Mouse (Mus musculus): ENCODE results near the gene Cct3.

- TF ChIP-seq POLR2A (IDR thresholded peaks at IDR 0.05; ENCODE audit: low read depth, low read length) (peak; percentile 89), CTCF (IDR thresholded peaks at IDR 0.05; ENCODE audit: borderline replicate concordance, insufficient read depth, low read length) (no peak)
Measured at GRCm38 (mm10) chr3:88324951-88325405, 28.1 kb downstream of the Cct3 start, which contains the start of gene Glmp.
